Mouse (Mus musculus) heart, postnatal 14 days (tissue): Measurements from ENCODE around the gene Syne1. TPM values are rescaled to one million over a fixed set of nuclear protein-coding genes. Genes with fewer than 3 reads are reported as not detected.
A peak's percentile ranks its signal among the peaks of the same experiment; 100 is the strongest.
"Not testable (repeated sequence)": the region's sequence is repeated elsewhere in the genome, so short reads cannot be mapped to it uniquely, and the experiment has no call there.

Experiments
- DNase-seq, 2 experiments: peaks; one replicate each; pipeline ENCODE4 v3.0.0; 2021 to 2022
- intact Hi-C: fragments of 180-260 bp; cut with DNase I; formaldehyde crosslinking; loops from one replicate; pipeline ENCODE4 v1.15.1; 2025
- total RNA-seq, 2 experiments: library from RNA; stranded (reverse); gene quantifications; 2 replicates each; pipeline ENCODE4 v1.2.3; 2021

Syne1 gene
- total RNA-seq, 2 experiments from 2014 or later: 64.3 to 67.6 TPM

- DNase-seq: no peak
- intact Hi-C loops: no loop called here
Observed at GRCm38 (mm10) chr10:5522904-5523303, 28.4 kb downstream of the Syne1 start.

- DNase-seq: no peak
- intact Hi-C loops: no loop called here
Observed at GRCm38 (mm10) chr10:5522276-5522675, 29.0 kb downstream of the Syne1 start.

GRCm38 (mm10) chr10:5520695-5521094 lies 30.6 kb downstream of the Syne1 start:
- DNase-seq: no peak
- intact Hi-C loops: no loop called here

- intact Hi-C loops: loop anchor here (2.0 to 5.0 kb wide), 2 partner anchors 39 to 82 kb away; no protein-coding TSS in a partner anchor
- DNase-seq: no peak
Observed at GRCm38 (mm10) chr10:5515330-5515729, 36.0 kb downstream of the Syne1 start.

- intact Hi-C loops: loop anchor here (2.0 kb wide), 1 partner anchor 41 kb away; no protein-coding TSS in a partner anchor
- no peak for DNase-seq
Observed at GRCm38 (mm10) chr10:5514134-5514533, 37.1 kb downstream of the Syne1 start.

GRCm38 (mm10) chr10:5512285-5512684 lies 39.0 kb downstream of the Syne1 start:
- DNase-seq: peak; percentile 6 to 27
- intact Hi-C loops: loop anchor here (2.0 kb wide), 1 partner anchor 123 kb away; no protein-coding TSS in a partner anchor

GRCm38 (mm10) chr10:5511403-5511802 lies 39.9 kb downstream of the Syne1 start:
- intact Hi-C loops: no loop called here
- no peak for DNase-seq

GRCm38 (mm10) chr10:5507478-5507877 lies 43.8 kb downstream of the Syne1 start:
- intact Hi-C loops: no loop called here
- no peak for DNase-seq

- DNase-seq: no peak
- intact Hi-C loops: no loop called here
Observed at GRCm38 (mm10) chr10:5504761-5505160, 46.5 kb downstream of the Syne1 start.

- intact Hi-C loops: no loop called here
- DNase-seq: no peak
Observed at GRCm38 (mm10) chr10:5503909-5504308, 47.4 kb downstream of the Syne1 start.

- intact Hi-C loops, DNase-seq: not testable (repeated sequence)
Observed at GRCm38 (mm10) chr10:5499684-5500369, 51.5 kb downstream of the Syne1 start.

- intact Hi-C loops: no loop called here
- DNase-seq: no peak
Observed at GRCm38 (mm10) chr10:5497859-5498258, 53.4 kb downstream of the Syne1 start.

GRCm38 (mm10) chr10:5491050-5491449 lies 60.2 kb downstream of the Syne1 start:
- no peak for DNase-seq
- intact Hi-C loops: no loop called here

GRCm38 (mm10) chr10:5490029-5490428 lies 61.3 kb downstream of the Syne1 start:
- peak; percentile 9 to 33 for DNase-seq
- intact Hi-C loops: no loop called here

- DNase-seq: no peak
- intact Hi-C loops: loop anchor here (5.0 to 10.0 kb wide), 2 partner anchors 144 to 297 kb away; no protein-coding TSS in a partner anchor
Observed at GRCm38 (mm10) chr10:5488097-5488496, 63.2 kb downstream of the Syne1 start.

- intact Hi-C loops: loop anchor here (2.0 to 10.0 kb wide), 2 partner anchors 74 to 304 kb away; no protein-coding TSS in a partner anchor
- peak; percentile 3 to 5 for DNase-seq
Observed at GRCm38 (mm10) chr10:5480552-5481550, 70.4 kb downstream of the Syne1 start.

- DNase-seq: peak; percentile 36 to 60
- intact Hi-C loops: loop anchor here (2.0 to 10.0 kb wide), 2 partner anchors 75 to 305 kb away; no protein-coding TSS in a partner anchor
Observed at GRCm38 (mm10) chr10:5480097-5480496, 71.2 kb downstream of the Syne1 start.

GRCm38 (mm10) chr10:5468638-5469037 lies 82.6 kb downstream of the Syne1 start:
- intact Hi-C loops: no loop called here
- no peak for DNase-seq

- intact Hi-C loops: no loop called here
- no peak for DNase-seq
Observed at GRCm38 (mm10) chr10:5453830-5454229, 97.5 kb downstream of the Syne1 start.

GRCm38 (mm10) chr10:5449944-5450343 lies 101.3 kb downstream of the Syne1 start:
- intact Hi-C loops: no loop called here
- no peak for DNase-seq
